Mouse (Mus musculus) thymus, postnatal 25 days (tissue): ENCODE measurements around the gene Dtx2.

Experiments used
- DNase-seq: peaks from one replicate; pipeline ENCODE4 v3.0.0; 2022

Gene Dtx2

DNA sequence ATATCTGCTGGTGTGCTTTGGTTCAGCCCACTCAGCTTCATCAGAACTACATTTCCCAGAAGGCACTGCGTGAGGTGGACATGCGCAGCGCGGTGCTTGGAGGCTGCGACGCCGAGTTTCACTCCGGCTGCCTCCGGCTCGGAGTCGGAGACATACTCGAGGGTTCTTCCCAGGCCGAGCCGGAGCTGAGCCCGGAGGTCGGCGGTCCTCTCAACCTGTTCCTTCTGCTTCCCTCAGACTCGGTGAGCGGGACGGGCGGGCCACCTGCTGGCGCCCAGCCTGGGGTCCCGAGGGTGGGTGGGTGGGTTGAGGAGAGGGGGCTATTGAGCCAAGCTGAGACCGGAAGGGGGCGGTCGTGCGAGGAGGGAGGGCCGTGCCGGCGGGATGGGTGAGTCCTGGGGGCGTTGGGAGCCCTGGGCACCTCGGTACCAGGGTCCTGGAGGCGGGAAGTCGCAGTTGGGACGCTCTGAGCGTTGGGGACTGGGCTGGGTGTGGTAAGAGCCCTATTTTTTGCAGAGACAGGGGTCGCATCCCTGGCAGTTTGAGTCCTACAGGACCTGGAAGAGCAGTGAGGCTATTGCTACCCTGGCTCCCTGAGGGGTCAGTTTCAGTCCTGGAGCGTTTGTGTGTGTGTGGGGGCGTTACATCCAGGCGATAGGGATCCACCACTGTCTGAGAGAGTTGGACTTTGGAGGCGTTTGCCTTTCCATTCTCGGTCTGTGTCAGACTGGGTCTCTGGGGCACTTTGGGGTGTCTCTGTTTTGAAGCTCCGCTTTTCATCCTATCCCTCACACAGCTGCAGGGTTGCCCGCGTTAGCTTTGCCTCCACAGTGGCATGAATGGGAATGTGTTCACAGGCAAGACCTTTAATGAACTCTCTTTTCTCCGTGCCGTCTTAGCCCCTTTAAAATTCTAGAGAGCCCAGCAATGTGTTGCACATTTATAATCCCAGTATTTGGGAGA is at the start of gene Dtx2:
Dtx2 (plus strand) TSS at position 76 of the 963 bp plus-strand sequence.
- peak; percentile 92 for DNase-seq

DNA sequence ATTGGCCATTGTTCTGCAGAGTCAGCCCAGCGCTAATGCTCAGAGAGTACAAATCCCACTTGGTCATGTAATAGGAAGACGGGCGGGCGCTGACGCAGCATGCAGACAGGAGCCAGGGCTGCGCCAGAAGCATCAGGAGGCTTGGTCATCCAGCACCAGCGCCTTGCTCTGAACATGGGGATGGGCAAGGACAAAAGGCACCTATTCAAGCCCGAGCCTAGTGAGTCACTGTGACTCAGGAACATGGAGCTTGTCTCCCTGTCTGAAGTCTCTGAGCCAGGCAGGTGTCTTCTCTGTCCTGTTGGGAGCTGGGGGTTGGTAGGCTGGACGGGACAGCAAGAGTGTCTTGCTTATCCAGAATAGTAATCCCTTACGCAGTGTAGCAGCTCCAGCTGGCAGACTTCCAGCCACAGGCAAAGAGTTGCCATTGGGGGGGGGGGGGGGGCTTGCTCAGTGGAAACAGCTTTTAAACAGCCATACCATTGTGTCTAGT is 48.6 kb upstream of the Dtx2 start:
- DNase-seq, result no peak

DNA sequence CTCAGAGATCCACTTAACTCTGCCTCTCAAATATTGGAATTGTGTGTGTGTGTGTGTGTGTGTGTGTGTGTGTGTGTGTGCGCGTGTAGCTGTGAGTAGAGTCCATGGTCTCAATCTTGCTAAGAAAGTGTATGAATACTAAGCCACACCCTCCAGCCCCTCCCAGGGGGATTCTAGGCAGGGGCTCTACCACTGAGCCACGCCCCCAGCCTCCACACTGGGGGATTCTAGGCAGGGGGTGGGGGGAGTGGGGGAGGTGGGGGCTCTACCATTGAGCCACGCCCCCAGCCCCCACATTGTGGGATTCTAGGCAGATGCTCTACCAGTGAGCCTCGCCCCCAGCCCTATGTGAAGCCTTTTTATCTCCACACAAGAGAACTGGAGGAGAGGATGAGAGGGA is 48.0 kb upstream of the Dtx2 start:
- DNase-seq, result no peak

DNA sequence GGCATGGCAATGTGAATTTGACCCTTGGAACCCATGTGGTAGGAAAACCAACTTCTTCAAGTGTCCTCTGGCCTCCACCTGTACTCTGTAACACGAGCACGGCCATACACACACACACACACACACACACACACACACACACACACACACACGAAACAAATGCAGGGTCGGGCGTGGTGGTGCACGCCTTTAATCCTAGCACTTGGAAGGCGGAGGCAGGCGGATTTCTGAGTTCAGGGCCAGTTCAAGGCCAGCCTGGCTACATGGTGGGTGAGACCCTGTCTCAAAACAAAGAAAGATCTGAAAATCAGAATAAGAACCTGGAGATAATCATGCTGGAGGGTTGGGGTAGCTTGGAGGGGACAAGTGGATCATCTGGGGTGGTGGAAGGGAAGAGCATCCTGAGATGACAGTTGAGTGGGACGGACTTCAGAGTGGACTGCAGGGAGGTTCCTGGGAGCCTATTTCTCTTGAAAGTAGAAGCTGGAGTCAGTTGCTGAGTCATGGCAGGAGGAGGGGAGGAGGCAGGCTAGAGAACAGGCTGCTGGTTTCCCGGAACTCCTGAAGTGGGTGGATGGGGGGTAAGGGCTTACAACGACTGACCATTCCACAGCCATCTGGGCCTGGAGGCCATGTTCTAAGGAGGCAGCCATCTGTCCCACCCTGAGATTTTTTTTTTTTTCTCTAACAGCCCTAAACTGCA is 43.7 kb upstream of the Dtx2 start:
- DNase-seq, result no peak

DNA sequence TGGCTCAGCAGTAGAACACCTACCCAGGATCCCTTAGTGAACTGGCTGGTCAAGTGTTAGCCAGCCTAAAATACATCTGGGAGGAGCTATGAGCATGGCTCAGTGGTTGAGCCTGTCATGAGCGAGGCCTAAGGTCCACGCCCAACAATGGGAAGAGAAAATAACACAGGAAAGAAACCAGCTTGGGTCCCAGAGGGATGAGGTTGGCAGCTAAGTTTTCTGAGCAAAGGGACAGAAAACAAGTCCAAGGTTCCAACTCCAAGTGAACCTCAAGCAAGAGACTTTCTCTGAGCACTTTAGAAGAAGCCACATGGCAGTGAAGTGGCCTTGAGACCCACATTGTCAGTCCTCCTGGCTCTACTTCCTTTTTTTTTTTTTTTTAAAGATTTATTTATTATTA is 42.9 kb upstream of the Dtx2 start:
- DNase-seq, result no peak

DNA sequence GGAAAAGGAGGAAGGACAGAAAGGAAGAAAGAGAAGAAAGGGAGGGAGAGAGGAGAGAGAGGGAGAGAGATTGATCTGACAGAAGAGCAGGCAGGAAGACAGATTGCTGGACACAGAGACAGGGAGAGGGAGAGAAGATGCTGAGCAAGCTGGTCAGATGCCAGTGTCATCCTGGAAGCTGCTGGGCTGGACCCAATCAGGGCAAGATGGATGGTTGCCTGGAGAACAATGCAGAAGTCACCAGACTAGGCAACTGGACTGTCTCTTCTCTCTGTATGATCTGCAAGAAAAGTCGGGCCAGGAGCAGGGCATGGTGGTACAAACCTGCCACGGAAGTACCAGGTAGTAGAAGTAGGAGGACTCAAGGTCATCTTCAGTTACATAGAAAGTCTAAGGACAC is 41.8 kb upstream of the Dtx2 start:
- no peak for DNase-seq

DNA sequence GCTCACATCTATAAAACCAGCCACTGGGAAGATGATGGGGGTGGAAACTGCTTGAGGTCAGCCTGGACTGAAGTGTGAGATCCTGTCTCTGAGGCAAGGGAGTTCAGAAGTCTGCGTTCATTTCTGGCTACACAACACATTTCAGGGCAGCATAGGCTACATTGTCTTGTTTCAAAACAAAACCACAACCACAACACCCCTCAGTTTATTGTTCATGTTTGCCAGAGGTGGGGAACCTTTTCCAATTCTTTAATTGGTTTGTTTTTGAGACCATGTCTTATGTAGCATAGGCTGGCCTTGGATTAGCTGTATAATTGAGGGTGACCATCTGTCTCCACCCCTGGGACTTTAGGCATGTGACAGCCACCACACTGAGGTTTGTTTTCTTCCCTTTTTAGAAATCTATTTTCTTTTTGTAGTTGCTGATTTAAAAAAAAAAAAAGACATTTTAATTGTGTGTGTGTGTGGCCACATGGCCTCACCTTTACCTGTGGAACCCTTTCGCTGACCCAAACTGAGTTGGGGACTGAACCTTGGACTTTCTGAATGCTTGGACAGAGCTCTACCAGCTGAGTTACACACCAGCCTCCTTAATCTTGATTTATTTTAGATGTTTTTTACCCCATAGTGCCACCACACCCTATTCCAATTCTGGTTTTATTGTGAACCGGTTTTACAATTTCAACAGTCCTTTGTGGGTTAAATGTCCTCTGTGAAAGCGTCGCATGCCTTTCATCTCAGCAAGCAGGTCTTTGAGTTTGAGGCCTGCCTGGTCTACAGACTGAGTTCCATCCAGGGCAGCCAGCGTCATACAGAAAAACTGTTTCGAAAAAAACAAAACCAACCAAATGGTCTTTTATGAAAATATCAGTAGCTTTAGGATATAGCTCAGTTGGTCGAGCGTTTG is 38.0 kb upstream of the Dtx2 start:
- no peak for DNase-seq

DNA sequence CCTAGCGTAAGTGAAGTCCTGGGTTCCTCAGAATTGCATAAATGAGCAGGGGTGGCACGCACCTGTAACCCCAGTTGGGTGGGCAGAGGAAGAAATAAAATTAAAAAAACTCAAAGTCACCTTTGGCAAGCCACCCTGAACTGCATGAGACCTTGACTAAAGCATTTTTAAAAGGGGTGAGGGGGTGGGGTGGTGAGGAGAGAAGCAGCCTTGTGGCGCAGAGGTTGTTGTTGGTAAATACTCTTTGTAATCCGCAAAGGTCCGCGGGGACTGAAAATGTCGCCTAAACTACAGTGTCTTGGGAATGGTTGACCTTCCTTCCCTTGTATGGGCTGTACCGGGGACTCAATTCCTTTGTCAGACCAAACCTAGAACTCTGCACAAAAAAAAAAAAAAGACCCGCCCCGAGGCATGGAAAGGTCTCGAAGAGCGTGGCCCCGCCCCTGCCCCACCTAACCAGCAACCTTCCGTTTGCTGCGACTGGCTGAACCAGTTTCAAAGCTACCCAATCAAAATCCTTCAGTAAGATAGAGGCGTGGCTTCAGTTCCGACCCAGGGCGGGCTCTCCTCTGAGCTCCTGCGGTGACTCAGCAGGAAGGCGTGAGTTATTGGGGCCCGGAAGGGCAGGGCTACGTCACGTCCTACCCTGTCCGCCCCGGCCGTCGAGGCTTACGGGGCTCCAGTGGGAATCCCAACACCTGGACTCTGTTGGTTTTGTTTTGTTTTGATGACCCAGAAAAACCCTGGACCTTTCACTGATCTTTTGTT is 37.2 kb upstream of the Dtx2 start:
- DNase-seq, result peak; percentile 92

DNA sequence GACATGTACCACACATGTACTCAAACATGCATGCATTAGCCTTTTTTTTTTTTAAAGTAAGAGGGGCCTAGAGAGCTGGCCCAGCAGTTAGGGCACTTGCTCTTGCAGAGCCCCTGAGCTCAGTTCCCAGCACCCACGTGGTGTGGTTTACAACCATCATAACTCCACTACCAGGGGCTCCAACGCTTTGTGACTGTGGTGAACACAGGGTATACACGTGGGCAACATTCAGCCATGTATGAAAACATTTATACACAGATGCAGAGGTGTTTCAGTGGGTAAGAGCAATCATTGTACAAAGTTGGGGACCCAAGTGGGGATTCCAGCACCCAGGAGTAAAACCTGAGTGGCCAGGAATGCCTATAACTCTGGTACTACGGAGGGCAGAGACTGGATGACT is 36.2 kb upstream of the Dtx2 start:
- DNase-seq, result no peak

DNA sequence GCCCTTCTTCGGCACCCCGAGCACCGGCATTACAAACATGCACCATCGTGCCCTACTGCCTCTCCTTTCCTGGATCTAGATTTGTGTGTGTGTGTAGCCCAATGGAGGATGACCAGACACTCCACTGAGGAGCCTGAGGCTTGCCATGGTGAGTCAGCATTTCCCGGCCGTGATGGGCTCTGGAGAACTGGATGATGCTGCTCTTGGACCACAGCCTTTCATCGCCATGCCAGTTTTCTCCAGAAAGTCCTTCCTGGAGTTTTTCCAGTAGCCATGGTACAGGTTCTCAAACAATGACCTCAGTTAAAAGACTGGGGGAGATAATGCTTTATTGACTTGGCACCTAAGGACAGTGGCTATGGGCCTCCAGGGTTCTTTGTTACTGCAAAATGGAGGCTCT is 34.7 kb upstream of the Dtx2 start:
- DNase-seq, result no peak

DNA sequence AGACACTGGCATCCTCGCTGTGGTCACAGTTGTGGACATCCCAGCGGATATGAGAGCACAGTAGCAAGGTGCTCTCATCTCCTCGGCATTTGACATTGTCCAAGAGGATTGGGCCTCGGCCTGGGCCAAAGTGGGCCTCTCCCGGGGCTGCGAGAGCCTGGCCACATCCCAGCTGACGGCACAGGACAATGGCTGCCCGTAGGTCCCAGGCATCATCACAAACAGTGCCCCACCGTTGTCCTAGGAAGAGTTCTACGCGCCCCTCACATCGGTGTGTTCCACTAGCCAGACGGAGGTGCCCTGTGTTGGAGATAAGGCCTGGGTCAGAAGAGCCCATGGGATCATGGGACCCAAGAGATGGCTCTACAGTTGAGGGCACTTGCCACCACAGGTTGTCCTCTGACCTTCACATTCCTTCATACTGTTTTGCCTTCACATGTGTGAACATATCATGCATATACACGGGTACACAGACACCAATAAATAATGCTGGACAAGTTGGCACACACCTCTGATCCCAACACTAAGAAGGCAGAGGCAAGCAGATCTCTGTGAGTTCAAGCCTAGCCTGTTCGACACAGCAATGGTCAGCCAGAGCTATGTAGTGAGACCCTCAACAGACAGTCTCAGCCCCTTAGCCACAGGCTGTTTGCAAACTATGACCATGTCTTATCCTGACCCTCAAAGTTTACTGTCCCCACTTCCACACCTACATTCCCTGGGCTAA is 33.5 kb upstream of the Dtx2 start:
- no peak for DNase-seq

DNA sequence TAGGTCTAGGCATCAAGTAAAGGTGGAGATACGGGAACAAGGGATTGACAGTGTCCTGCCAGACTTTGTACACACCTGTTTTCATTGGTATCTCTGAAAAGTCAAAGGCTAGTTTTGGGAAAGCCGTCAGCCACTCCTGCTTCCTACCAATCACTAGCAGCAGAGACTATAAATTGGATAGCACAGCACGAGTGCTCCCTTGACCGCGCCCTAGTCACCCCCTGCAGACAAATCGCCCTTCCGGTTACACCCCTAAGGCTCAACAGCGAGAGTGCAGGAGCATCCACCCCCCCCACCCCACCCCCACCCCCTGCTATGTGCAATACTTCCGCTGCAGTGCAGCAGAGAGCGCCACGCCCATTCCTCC is 32.5 kb upstream of the Dtx2 start:
- DNase-seq, result no peak

DNA sequence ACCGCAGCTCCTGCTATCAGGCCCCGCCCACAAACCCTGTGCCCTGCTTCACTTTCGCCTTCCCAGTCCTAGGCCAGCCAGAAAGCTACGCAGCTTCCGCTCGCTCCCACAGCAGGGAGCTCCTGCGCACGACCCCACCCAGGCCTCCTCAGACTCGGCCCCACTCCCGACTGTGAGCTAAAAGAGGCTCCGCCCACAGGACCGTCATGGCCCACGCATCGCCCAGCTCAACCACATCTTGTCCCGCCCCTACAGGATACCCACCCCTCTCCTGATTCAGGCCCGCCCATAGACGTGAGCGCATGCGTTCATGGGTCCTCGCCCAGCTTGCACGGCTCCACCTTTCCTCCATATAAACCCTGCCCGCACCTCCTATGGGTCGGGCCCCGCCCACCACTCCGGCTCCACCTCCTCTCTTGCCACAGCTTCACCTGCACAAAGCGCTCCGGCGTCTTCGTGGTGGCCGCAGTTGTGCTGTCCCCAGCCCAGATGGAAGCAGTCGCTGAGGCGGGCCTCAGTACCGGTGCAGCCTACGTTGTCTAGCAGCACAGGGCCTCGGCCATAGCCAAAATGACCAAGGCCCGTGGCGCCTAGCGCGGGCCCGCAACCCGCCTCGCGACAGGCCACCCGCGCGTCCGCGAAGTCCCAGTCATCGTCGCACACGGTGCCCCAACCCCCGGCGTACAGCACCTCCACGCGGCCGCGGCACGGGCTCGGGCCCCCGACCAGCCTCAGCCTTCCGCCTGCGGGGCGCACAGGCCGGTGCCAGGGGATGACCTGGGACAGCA is 31.9 kb upstream of the Dtx2 start:
- DNase-seq, result peak; percentile 98

DNA sequence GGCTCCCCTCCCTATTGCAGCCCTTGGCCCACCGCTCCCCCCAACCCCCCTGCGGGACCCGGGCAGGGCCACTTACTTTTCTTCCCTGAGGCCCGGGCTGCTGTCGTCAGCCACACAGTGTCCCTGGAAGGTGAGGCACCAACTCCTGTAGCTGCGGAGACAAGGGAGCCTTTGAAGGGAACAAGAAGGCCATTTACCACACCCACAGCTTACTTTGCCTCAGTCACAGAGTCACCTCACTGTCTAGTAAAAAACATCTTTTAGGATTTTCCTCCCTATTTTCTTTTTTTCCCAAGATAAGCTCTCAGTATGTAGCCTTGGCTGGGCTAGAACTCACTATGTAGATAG is 31.3 kb upstream of the Dtx2 start:
- DNase-seq, result no peak

DNA sequence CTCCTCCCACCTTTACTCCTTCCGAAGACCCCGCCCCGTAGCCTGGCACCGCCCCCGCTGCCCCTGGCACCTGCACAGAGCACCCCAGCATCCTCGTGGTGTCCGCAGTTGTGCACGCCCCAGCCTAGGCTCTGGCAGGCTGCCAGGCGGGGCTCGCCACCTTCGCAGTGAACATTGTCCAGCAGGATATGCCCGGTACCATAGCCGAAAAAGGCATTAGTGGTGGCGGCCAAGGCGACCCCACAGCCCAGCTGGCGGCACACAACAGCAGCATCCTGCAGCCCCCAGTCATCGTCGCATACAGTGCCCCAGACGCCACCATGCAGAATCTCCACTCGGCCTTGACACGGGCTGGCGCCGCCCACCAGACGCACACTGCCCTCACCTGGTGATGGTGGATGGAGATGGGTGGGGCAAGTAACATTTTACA is 29.1 kb upstream of the Dtx2 start:
- DNase-seq, result no peak

DNA sequence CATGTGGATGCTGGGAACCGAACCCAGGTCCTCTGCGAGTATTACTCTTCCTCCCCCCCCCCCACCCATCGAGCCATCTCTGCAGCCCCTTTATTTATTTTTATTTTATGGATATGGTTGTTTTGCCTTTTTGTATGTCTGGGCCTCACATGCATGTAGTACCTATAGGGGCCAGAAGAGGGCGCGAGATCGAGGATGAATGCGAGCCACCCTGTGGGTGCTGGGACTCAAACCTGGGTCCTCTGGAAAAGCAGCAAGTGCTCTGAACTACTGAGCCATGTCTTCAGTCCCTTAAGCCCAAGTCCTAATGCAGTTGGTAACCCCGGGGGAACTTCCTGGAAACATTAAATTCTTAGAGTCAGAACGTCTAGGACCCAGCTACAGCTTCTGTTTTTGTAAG is 27.7 kb upstream of the Dtx2 start:
- DNase-seq, result no peak

DNA sequence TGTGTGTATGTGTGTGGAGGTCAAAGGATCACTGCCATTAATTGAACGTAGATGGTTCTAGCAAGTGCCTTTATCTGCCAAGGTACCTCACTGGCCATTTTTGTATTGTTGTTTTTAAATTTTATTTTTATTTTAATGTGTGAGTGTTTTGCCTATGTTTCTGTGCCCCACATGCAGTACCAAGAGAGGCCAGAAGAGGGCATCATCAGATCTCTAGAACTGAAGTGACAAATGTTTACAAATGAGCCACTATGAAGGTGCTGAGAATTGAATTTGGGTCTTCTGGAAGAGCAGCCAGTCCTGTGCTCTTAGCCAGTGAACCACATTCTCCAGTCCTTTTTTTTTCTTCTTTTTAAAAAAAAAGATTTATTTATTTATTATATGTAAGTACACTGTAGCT is 25.8 kb upstream of the Dtx2 start:
- DNase-seq, result peak; percentile 70

DNA sequence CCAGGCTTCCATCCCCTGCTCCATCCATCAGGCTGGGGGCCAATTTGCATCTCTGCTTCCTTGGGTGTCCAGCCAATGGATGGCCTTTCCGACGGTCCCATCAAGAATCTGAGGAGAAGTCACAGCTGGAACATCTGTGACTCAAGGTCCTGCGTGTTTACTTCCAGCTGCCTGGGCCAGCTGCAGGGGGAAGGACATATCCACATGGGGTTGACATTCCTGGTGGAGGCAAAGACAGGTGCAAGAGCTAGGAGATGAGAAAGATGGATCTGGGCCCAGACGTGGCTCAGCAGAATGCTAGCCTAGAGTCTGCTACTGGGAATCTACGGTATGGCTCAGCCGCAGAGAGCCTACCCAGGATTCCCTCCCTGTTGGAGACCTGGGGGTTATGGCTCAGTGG is 24.4 kb upstream of the Dtx2 start:
- no peak for DNase-seq

DNA sequence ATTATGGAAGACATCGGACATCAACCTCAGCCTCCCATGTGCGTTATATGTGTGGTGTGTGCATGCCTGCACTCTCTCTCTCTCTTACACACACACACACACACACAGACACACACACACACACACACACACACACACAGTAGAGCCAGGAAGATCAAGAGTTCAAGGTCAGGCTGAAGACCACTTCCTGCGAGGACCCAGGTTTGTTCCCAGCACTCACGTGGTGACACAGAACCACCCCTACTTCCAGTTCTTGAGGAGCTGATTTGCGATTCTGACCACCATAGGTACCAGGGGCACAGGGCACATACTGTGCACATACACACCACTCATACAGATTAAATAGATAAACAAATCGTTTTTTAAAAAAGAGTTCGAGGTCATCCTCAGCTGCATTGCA is 22.7 kb upstream of the Dtx2 start:
- DNase-seq, result no peak

DNA sequence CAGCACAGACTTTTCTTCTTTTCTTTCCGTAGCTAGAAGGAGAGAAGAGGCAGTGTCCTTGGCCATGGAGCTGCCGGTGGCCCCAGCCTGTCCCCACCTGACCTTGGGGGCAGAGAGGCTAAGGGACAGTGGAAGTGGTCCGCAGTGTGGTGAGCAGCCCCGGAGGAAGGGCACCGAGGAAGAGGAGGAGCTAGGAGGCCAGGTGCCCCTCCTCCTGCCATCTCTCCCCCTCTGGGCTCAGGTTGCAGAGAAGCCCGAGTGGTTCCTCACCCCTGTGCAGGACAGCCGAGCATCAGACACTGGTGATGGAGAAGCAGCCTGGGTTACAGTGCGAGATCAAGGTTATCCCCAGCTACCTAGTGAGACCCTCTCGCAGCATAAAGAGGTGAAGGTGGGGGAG is 20.2 kb upstream of the Dtx2 start, which contains the start of gene Ssc4d:
Ssc4d (minus strand) TSS at position 167 of the 400 bp plus-strand sequence.
- no peak for DNase-seq
